Mouse (Mus musculus): Measurements from ENCODE around the gene Dclre1b.
A peak's percentile ranks its signal among the peaks of the same experiment; 100 is the strongest.
"Not testable (repeated sequence)": the region's sequence is repeated elsewhere in the genome, so short reads cannot be mapped to it uniquely, and the experiment has no call there.

Gene Dclre1b

GRCm38 (mm10) chr3:103808891-103809798 is at the start of gene Dclre1b, which contains the start of the genes Ap4b1 and Gm43064:
TSS of gene Dclre1b (minus strand) at chr3:103809444.
TSS of gene Ap4b1 (plus strand) at chr3:103809520.
TSS of gene Gm43064 (plus strand) at chr3:103809573.
- peak; percentile 88 for DNase-seq (ENCODE audit: low read depth, low spot score)

- no peak for DNase-seq (ENCODE audit: low read depth, low spot score)
These were observed 48.8 kb upstream of the Dclre1b start for GRCm38 (mm10) chr3:103857977-103858563.

- DNase-seq (ENCODE audit: low read depth, low spot score): no peak
These were observed 48.0 kb upstream of the Dclre1b start for GRCm38 (mm10) chr3:103857036-103857805.

GRCm38 (mm10) chr3:103853804-103854203 is 44.6 kb upstream of the Dclre1b start:
- DNase-seq (ENCODE audit: low read depth, low spot score): no peak

- DNase-seq (ENCODE audit: low read depth, low spot score): peak; percentile 13
These were observed 43.5 kb upstream of the Dclre1b start for GRCm38 (mm10) chr3:103852565-103853299.

GRCm38 (mm10) chr3:103851882-103852281 is 42.6 kb upstream of the Dclre1b start:
- no peak for DNase-seq (ENCODE audit: low read depth, low spot score)

- DNase-seq (ENCODE audit: low read depth, low spot score): no peak
These were observed 42.2 kb upstream of the Dclre1b start for GRCm38 (mm10) chr3:103851481-103851880.

GRCm38 (mm10) chr3:103850644-103851363 is 41.6 kb upstream of the Dclre1b start:
- DNase-seq (ENCODE audit: low read depth, low spot score): no peak

GRCm38 (mm10) chr3:103840946-103841345 is 31.7 kb upstream of the Dclre1b start:
- not testable (repeated sequence) for DNase-seq (ENCODE audit: low read depth, low spot score)

- not testable (repeated sequence) for DNase-seq (ENCODE audit: low read depth, low spot score)
These were observed 31.0 kb upstream of the Dclre1b start for GRCm38 (mm10) chr3:103840195-103840594.

GRCm38 (mm10) chr3:103839711-103840110 is 30.5 kb upstream of the Dclre1b start:
- no peak for DNase-seq (ENCODE audit: low read depth, low spot score)

GRCm38 (mm10) chr3:103836453-103836852 is 27.2 kb upstream of the Dclre1b start:
- no peak for DNase-seq (ENCODE audit: low read depth, low spot score)

GRCm38 (mm10) chr3:103835951-103836310 is 26.7 kb upstream of the Dclre1b start:
- no peak for DNase-seq (ENCODE audit: low read depth, low spot score)

GRCm38 (mm10) chr3:103835272-103835950 is 26.2 kb upstream of the Dclre1b start:
- no peak for DNase-seq (ENCODE audit: low read depth, low spot score)

- no peak for DNase-seq (ENCODE audit: low read depth, low spot score)
These were observed 24.8 kb upstream of the Dclre1b start for GRCm38 (mm10) chr3:103834001-103834400.

GRCm38 (mm10) chr3:103832426-103832825 is 23.2 kb upstream of the Dclre1b start, which contains the start of gene Bcl2l15:
TSS of gene Bcl2l15 (plus strand) at chr3:103832601.
- DNase-seq (ENCODE audit: low read depth, low spot score): no peak

- DNase-seq (ENCODE audit: low read depth, low spot score): no peak
These were observed 21.9 kb upstream of the Dclre1b start for GRCm38 (mm10) chr3:103831146-103831545.

- DNase-seq (ENCODE audit: low read depth, low spot score): not testable (repeated sequence)
These were observed 21.4 kb upstream of the Dclre1b start for GRCm38 (mm10) chr3:103830681-103831080.

- no peak for DNase-seq (ENCODE audit: low read depth, low spot score)
These were observed 19.8 kb upstream of the Dclre1b start for GRCm38 (mm10) chr3:103829036-103829435.

- no peak for DNase-seq (ENCODE audit: low read depth, low spot score)
These were observed 18.3 kb upstream of the Dclre1b start for GRCm38 (mm10) chr3:103827548-103827947.
